18 mouse cellular contexts compared by ENCODE assay signal in the genomic region with DNA sequence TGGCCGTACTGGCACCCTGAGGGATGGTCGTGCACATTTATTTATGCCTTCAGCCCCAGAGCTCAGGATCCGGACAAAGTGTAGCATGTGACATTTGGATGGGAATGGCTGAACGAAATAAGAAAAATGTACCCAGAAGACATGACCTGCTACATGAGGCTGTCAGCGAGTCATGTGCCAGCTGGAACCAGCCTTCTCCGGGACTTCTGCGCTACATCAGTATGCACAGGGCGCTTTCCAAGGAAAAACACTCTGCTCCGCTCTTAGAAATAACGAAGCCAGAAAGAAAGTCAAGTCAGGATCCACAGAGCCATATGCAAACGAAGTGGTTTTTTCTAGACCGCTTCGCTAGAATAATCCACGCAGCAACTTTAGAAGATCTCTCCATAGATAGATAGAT. TPM values are rescaled to one million over a fixed set of nuclear protein-coding genes. Genes with fewer than 3 reads are reported as not detected.
A peak's percentile ranks its signal among the peaks of the same experiment; 100 is the strongest.
DNase-seq lines count a peak whose midpoint lies in the region; ATAC-seq lines count a peak whose summit lies in the region.
"Had no signal": no experiment of that assay in that cellular context is flagged by ENCODE, and none has a peak within 500 bp of the region (broad histone marks: within the 10 kb centered on the region; RNA-seq: fewer than 3 reads in every experiment).

No protein-coding gene starts in this region.

- peak; percentile 42 for ATAC-seq in frontal cortex, adult (ENCODE audit: low TSS enrichment)
- ATAC-seq: activated CD4-positive, CD25-positive, alpha-beta regulatory T cell, adult 4 months; CD4-positive, CD25-positive, alpha-beta regulatory T cell, adult 4 months; hindbrain, postnatal 0 days; intestine, postnatal 0 days had no signal

- DNase-seq in cerebellum, adult 11-12 months: peak; percentile 71
- no peak for DNase-seq in cerebellum, postnatal 4 days (ENCODE audit: low spot score in 2 of 2)
- no peak for DNase-seq in frontal cortex, postnatal 36 days (ENCODE audit: low spot score in 2 of 2)
- peak; percentile 63 for DNase-seq in right cerebral cortex, adult 18-20 months
- no peak for DNase-seq in right cerebral cortex, postnatal 4 days
- no peak for DNase-seq in thymus, postnatal 0 days (ENCODE audit: low spot score)
- DNase-seq in kidney, postnatal 25 days: no peak
- DNase-seq: adrenal gland, postnatal 14 days; gastrocnemius, postnatal 36 days; liver, embryonic 13.5 days; lung, embryonic 14.5 days; lung, postnatal 4 days; thymus, postnatal 14 days had no signal

RNA-seq across cellular contexts. Expression of gene Mtcl1, which starts 14.5 kb away (rescaled TPM):
- 4.4 and 5.6 TPM in 2 replicates for polyA plus RNA-seq in thymus, postnatal 0 days (2015; fragmentation: Nextera tagmentation; extraction: Ambion mirVana)
- polyA plus RNA-seq: activated CD4-positive, CD25-positive, alpha-beta regulatory T cell, adult 4 months had no signal

Comparison
In these comparisons a context has a peak if more than half of its experiments do, and no peak if none do; other contexts are left out.
1. DNase-seq: peak in cerebellum, adult 11-12 months (single experiment) and right cerebral cortex, adult 18-20 months (single experiment); none in cerebellum, postnatal 4 days (0 of 2), frontal cortex, postnatal 36 days (0 of 2), right cerebral cortex, postnatal 4 days (single experiment), thymus, postnatal 0 days (single experiment) and kidney, postnatal 25 days (0 of 2).